Mouse (Mus musculus) olfactory bulb, adult 2 months (tissue): ENCODE measurements around the gene Larp1b.

Experiments
- CTCF ChIP-seq: fragments of 200-500 bp; IDR thresholded peaks from 2 replicates; pipeline ENCODE4 v1.5.1; 2012; ENCODE audit warnings: low read depth, mild to moderate bottlenecking, low read length, moderate library complexity; ENCODE audit not compliant: insufficient read depth
- POLR2A ChIP-seq: fragments of 200-500 bp; IDR thresholded peaks from 2 replicates; pipeline ENCODE4 v1.6.1; 2012; ENCODE audit warnings: mild to moderate bottlenecking, low read depth, low read length, moderate library complexity; ENCODE audit not compliant: insufficient read depth

DNA sequence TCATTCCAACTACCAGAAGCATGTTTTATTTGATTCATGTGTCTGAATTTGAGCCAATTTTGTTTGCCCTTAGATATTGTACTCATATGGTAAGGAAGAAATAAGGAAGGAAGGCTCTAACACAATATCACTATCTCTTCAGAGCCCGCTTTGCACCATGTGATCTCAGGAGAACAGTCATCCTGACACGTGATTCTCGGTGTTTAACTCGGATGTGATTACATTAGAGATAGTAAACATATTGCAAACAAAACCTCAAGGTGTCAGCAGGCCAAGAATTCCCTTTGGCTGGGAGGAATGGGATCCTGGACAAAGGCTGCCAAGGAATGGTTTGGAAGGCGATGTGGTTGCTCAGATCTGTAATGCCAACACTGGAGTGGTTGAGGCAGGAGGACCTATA lies 11.4 kb upstream of the Larp1b start:
- TF ChIP-seq CTCF, result no peak
- TF ChIP-seq POLR2A, result no peak
